Mouse (Mus musculus) urinary bladder, postnatal 14 days (tissue): ENCODE measurements at regions not wholly inside any gene's neighbourhood (a gene's known extent, or its start where the extent isn't known, plus 50 kb on each side); places are given as distances from the start of the nearest gene placed in this dataset.

Experiments used
- DNase-seq: peaks from one replicate; pipeline ENCODE4 v3.0.0; 2021; ENCODE audit warnings: low spot score

DNA sequence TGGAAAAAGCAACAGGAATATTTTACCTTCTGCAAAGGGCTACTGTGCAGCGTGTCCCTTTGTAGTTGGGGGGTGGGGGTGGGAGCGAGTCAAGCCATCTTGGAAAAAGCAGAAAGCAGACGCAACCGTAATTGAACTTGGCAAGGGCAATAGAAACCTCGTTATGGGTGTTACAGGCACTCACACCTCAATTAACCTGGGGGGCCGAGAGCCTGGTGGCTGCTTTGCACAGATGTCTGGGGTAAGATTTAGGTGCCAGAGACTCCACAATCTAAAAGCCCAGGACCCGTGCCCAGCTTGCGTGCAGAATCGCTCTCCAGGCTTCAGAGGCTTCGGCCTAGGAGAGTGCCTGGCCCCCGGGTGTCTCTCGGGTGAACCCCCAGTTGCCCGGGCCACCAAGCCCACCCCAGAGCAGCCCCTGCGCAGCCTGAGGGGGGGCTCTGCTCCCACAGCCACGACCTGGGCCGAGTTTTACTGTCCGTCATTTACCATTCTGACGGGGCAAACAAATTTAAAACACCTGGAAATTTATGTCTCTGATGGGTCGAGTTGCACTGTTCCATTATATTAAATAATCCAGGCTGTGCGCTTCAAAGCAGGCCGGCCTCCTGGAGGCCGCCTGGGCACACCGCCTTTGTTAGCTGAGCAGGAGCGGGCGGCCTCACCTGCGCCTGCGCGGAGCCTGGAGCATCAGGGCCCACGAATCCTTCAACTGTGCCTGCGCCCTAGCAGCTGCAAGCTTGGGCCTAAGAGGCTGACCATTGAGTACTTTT lies 212.4 kb downstream of the Srbd1 start:
- DNase-seq, result no peak

DNA sequence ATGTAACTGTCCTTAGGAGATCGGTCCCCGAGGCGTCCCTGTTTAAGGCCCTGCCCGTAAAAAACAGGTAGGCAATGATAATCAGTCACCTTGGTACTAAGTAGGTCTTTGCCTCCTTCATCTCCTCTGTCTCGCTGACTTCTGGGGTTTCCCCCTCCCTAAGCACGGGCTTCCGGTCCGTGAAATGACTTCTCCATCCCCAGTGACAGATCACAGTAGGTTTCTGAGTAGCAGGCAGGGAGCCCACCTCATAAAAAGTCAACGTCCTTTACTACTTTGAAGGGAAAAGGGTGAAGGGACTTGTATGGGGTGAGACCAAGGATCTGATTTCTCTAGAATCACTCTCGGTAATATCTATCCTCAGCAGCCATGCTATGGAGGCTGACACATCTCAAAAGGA lies 213.0 kb downstream of the Srbd1 start:
- DNase-seq, result no peak

DNA sequence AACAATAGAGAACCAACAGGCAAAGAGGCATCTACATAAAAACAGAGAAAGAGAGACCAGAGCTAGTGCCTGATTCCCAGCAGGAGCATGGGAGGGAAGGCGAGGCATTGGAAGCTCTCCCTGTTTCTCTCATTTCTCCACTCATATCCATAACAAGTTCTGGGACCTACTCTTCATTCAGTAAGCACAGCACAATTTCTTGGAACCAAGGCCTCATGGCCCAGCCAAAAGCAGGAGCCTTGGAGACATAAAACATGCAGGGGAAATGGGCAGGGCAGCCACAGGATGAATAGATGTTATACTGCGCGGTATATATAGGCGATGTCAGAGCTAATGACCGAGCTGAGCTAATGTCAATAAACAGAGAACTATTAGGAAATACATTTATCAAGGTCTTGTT lies 214.2 kb downstream of the Srbd1 start:
- DNase-seq, result no peak

DNA sequence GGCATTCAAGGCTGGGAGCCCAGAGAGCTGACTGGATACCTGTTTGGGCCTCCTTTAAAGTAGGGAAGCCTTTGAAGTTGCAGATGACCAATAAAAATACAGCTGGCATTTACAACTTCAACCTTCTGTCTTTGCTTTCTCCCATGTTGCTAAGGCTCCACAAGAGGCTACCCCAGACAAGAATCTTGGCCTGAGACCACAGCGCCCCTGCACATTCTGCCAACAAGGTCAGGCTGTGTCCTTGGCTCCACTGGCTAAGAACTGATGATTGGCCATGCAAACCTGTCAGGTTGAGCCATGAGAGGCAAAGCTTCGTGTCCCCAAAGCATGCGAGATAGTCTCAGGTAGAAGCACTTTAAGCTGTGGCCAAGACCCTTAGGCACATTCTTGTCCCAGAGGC lies 214.6 kb downstream of the Srbd1 start:
- DNase-seq, result no peak

DNA sequence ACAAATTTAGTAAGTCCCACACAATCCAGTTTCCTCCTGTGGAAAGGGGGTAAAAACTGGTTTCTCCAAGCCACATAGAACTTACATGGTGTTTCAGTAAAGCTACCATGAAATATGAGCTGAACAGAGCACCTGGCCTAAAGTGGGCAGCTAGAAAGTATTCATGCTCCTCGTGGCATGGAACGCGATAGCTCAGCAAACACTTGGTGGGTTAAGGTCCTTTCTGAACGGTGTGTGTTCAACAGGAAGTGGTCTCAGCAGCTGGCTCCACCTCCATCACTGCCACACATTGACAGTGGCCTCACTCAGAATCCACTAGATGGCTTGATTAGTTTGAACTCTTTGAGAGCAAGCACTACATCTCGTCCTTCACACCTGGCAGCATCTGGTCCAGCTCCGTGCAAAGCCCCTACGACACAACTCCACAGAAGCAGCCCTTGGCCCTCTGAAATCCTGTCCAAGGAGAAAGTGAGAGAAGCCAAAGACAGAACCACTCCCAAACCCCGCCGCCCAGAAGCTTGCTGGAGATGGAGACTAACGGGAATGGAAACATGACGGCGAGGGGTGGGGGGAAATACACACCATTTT lies 215.2 kb downstream of the Srbd1 start:
- no peak for DNase-seq

DNA sequence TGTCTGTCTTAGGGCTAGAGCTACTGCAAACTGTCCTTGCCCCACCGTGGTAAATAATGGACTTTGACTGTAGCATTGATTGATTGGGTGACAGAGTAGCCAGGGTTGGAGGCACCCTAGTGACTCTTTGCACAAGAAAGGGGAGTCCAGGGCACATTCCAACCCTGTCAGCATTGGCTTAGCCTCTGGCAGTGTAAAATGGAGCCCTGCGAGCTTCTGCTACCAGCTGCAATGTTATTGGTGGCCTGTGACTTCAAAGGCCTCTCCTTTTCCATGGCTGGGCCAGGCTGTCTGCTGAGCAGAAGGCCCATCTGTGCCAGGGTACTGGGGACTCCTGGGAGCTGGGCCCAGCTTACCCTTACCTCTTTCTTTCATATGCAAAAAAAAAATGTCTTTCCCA lies 216.4 kb downstream of the Srbd1 start:
- DNase-seq, result no peak

DNA sequence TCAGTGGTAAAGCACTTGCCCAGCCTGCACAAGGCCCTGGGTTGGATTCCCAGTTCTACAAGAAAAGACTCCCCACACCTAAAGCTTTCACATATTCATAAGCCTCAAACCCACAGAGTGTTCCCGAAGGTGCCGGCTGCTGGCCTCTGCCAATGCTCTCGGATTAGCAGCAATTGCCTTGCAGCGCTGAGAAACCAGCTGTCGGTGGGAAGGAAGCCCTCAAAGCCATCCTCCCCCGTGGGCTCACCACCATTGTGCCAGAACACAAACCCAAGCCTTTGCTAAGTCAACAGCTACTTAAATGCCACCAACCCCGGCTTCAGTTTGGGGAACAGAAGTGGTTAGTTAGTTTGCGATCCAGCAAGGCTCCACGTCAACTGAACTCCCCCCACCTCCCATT lies 217.7 kb downstream of the Srbd1 start:
- no peak for DNase-seq

DNA sequence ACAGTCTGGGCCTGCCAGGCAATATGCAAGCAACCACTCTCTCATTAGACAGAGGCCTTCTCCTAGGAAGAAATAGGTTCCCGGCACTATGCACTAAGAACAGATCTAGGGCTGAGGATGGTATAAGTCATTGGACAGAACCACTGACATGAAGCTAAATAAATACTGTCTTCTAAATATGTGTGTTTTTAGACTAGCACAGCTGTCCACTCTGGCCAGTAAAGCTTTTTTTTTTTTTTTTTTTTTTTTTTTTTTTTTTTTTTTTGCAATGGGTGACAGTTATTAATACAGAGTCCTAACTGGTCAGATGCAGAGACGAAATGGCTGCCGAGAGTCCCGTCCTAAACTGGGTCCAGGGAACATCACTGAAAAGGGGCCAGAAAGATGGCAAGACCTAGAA lies 218.9 kb downstream of the Srbd1 start:
- DNase-seq, result no peak

DNA sequence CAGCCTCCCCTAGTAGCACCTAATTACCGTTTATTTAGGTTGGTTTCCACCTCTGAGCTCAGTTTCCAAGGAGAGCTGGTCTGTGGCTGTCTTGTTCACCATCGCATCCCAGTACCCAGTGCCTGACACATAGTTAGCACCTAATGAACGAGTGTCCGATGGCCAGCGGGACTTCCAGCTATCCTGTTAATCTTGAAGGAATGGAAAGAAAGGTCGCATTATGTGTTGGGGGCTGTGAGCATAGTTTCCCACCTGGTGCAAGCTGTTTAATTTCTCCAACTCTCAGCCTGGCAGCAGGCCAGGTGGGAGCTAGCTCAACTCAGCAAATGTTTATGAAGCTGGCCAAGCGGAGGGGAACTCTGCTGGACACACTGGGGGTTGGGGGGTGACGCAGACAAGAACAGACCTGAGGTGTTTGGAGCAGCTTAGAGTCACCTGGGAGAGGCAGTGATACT lies 223.7 kb downstream of the Srbd1 start:
- DNase-seq, result no peak

DNA sequence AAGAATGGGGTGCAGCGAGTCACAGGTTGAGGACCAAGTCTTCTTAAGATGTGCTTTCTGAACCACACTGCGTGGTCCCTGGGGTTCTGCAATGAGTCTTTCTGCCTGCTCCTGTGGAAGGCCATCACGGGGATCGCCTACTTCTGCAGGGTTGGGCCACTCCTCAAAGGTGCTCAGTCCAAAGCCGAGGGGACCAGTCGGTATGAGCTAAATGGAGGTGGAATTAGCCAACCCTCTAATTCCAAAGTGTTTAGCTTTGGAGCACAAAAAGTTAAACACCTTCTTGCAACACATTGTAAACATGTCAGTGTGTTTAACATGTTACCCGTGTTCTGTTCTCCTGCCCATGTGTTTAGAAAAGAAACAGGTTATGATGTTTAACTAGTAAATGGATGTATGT lies 225.1 kb downstream of the Srbd1 start:
- no peak for DNase-seq

DNA sequence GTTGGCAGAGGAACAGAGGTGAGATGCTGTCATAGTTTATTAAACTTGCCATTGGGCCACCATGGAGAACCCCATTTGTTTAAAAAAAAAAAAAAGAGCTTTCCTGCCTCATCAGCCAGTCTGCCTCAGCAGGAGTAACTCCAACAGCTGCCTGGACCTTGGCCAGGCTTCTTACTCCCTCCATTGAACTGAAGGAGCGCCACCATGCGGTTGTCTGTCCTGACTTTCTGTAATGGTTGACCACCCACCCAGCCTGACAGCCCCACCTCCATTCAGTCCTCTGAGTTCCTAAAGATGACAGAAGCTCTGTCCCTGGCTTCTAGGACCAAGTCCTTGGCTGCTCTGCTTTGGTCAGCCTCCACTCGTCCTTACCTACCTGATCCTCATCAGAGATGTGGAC lies 227.8 kb upstream of the Six2 start:
- no peak for DNase-seq

DNA sequence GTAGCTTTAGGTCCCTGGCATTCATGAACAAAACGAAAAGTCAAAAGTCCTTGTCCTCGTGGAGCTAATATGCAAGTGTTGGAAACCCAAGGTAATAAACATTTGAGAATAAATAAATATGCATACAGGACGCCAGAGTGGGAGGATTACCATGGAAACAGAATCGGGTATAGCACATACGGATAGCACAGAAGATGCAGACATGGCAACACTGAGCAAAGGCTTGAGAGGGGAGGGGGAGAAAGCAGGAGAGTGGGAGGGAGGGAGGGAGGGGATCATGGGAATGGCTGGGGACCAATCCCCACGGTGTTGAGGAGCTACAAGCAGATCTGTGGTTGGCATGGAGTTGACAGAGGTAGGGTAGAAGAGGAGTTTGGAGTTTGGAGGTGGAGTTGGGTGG lies 226.0 kb upstream of the Six2 start:
- no peak for DNase-seq

DNA sequence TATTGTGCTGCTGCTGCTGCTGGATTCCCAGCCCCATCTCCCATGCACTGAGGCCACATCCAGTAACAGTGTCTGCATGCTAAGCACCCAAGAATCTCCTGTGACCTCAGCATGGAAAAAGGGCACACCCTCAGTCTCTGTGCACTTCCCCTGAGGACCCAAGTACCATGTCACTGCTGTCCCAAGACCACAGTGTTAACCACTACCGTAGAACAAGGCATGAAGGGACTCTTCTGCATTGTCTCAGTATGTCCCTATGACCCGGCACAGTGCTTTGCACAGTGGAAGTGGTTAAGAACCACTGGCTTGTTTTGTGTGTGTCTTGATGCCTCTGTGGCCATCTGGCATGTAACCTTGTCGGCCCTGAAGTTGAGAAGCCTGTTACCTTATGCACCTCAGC lies 220.6 kb upstream of the Six2 start:
- no peak for DNase-seq

DNA sequence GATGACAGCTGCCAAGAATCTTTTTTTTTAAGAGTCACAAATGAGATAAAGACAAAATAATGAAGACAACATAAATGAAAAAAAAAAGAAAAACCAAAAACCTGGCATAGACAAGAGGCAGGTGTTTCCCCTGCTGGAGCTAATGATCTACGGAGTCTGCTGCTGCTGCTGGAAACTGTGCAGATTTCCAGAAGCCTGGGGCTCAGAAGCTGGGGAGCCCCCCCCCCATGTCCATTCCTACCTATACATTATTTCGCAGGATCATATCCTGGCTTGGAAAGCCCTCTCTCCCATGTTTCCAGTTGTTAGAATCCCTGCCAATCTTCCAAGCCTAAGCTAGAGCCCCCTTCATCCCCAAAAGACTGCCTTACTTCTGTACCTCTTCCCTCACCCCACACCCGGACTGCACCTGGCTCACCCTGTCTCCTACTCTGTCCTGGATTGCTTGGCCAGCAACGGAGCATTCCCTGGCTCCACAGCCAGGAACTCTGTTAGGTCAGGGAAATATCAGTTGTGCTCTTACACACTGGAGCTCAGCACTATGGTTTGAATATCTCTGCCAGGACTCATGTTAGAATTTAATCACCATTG lies 218.6 kb upstream of the Six2 start:
- DNase-seq, result no peak

DNA sequence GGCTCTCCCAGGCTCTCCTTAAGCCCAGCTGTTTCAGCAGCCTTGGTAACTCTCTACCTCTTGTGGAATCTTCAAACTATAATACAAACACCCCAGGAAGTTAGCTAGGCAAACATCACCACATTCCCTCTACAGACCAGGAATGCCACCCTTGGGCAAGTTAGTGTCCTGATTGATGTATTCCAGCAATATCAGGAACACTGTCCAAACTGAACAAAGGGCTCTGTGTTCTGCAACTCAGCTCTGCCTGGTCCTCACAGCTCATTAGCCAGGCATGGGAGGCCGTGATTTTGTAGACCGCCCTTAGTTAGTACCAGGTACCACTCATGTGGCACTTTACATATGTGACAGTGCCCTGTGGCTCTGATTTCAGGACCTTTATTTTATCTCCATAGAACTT lies 214.5 kb upstream of the Six2 start:
- DNase-seq, result no peak

DNA sequence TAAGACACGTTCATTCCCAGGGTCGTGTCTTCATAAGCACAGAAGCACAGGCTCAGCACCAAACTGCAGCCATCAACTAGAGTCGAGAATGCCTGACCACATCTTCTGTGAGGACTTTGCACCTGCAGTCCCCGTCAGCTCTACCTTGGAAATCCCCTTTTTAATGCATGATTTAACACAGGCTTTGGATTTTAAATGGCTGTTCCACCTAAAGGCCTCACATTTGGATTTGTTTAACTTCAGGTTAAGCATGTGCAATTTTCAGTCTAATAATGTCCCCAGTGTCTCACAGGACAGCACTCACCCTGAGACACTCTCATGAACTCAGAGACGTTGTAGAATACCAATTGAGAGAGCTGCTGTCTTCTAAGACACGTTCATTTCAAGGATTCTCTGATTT lies 211.0 kb upstream of the Six2 start:
- no peak for DNase-seq

DNA sequence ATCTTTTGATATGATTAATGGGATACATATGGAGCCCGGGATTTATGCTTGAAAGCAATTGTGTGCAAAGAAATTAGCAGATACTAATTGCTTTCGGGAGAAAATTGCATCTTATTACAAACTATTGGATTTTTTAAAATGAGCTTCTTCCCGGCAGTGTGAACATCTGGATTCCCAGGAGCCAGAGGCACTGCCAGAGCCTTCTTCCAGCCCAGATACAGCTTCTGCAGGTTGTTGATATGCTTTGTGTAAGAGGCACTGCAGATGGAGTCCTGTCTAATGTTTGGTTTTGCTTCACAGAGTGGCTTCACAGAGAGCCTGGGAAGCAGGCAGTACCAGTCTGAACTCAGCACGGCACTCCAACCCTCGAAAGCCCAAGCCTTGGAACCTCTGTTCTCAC lies 207.9 kb upstream of the Six2 start:
- DNase-seq, result no peak

DNA sequence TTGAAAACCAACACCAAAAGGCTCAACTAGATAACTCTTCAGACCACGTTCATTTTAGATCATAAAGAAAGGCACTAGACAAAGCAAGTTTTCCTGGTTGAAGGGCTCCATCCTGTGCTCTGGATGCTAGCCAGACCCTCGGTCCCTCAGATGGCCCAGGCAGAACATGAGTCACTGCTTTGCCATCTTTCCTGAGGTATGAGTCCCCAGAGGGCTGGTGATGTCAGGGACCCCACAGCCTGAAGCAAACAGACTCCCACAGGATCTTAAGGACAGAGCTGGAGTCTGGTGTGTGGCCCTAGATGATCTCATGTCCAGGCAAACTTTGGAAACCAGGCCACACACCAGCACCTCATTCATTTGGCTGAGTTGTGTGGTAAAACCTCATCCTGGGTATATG lies 203.2 kb upstream of the Six2 start:
- no peak for DNase-seq

DNA sequence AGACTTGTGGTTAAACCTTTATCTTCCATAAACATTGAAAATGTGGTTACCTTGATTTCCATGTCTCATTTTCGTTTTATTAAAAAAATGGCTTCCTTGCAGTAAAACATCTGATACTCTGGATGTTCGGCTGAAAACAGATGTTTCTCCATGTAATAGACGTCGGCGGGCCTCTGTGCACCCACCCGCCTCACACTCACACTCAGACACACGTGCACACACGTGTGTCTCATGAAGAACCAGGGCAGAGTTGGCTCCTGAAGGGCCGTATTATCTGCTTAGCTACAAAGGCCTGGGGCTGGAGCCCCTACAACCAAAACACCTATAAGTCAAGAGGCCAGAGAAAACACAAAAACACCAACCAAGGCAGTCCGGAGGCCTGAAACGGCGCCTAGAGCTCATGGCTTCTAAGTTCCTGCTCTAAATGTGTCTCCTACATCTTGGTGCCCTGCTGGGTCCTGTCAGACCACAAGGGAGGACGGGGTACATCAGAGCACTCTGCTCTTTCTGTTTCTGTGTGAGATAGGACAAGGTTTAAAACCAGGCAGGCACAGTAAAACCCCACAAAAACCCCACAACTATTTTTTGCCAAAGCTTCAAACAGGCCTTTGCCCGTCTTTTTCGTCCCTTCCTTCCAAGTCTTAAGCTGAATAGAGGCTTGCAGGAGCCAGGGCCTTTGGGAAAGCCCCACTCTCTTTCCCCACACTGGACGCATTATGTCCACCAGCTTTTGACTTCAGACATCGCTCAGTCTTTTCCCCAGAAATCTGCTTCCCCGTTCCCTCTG lies 201.9 kb upstream of the Six2 start:
- DNase-seq, result no peak

DNA sequence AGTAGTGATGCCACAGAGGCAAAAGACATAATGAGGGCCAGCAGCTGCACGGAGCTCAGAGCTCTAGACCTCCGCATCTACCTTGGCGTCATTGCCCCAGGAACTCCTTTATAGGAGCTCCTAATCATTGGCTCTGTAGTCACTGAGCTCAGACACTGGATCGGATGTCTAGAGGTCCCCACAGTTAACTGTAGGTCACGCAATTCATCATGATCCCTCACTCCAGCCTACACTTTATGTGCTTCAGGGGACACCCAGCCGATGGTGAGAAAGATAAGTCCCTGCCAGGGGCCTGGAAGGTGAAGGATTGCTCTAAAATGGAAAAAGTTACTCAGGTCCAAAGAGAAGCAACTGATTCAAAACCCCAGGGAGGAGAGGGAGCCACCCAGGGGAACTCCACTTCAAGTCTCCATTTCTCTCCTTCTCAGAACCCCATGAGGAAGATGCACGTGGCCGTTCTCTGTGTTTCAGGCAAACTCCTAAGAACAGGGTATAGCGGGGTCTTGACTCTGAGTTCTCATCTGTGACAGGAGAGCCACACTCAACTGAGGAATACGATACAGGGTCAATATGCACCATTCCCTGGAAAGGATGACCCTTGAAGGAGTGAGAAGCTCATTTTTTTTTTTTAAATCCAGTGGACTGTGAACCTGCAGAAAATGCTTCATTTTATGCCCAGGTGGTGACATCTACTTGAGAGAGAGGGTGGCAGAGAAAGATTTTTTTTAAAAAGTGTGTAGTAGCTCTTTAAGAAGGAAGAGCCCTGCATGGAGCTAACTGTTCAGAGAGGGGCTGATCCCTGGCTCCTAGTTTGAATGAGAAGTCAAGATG lies 200.7 kb upstream of the Six2 start:
- DNase-seq, result no peak

DNA sequence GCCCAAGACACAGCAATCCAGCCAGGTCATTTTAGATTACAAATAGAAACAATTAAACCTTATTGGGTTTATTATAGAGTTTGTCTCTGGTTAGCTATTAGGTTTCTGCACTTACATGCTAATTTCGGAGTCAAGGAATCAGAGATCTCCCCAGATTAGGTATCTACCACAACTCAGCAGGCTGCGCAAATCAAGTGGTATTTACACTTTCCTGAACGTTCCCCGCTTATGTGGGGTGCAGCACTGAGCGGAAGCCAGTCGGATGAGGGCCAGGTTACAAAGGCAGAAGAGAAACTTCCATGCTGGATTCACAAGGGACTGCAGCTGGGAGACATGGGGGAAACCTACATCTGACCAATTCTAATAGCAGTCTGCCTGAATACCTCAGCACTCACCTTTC lies 198.6 kb upstream of the Six2 start:
- DNase-seq, result no peak

DNA sequence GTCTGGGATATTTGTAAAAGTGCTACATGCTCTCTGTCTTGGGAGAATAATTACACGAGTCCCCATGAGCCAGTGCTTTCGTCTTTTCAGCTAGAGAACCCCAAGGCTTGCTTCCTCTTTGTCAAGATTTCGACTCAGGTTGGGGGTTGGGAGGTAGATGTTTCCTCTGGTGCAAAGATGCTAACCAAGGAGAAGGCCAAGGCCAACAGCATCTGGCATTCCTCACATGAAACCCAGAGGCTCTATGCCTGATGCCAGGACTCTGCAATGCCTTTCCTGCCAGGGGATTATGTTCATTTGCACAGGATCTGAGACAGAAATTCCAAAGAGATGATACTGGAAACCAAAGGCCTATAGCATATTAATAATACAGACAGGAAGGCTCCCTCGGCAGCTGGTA lies 198.2 kb upstream of the Six2 start:
- DNase-seq, result no peak
